Mouse (Mus musculus) small intestine, adult 2 months (tissue): ENCODE results near the gene Limch1.

Source experiments
- CTCF ChIP-seq: fragments of 200-500 bp; IDR thresholded peaks from 2 replicates; pipeline ENCODE4 v1.5.1; 2012; ENCODE audit warnings: low read depth, mild to moderate bottlenecking, control low read depth, inconsistent platforms, low read length, moderate library complexity, mixed read lengths; ENCODE audit not compliant: insufficient replicate concordance, insufficient read length; ENCODE audit errors: extremely low read depth
- POLR2A ChIP-seq: fragments of 200-500 bp; IDR thresholded peaks from 2 replicates; pipeline ENCODE4 v1.6.1; 2012; ENCODE audit warnings: low read depth, mild to moderate bottlenecking, control low read depth, inconsistent platforms, low read length, moderate library complexity

DNA sequence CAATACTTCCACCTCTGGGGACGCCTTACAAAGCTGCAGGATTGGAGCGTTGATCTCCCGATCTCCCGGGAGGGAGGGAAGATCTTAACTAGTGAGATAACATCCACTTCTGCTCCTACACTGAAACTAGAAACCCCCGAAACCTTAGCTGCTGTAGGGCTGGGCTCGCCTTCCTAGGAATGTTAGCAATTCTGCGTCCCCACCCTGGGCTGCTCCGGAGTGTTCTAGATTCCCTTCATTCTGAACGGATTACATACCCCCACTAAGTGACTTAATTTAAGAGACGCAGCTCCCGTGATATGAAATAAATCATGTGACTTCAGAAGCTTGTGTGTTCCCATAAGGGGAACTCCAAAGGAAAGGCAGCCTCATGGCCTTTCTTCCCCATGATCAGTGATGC, 259.0 kb downstream of the Limch1 start:
- TF ChIP-seq CTCF (no peak), POLR2A (no peak)
